Mouse (Mus musculus) spleen, adult 2 months (tissue): ENCODE results near the gene Madd.

Experiments used
- CTCF ChIP-seq: fragments of 200-500 bp; IDR thresholded peaks from 2 replicates; pipeline ENCODE4 v1.5.1; 2011; ENCODE audit warnings: mild to moderate bottlenecking, inconsistent platforms; ENCODE audit not compliant: insufficient read depth, insufficient read length, insufficient replicate concordance; ENCODE audit errors: extremely low read depth
- POLR2A ChIP-seq: fragments of 200-500 bp; IDR thresholded peaks from 2 replicates; pipeline ENCODE4 v1.6.1; 2011; ENCODE audit warnings: low read depth, low read length, inconsistent platforms

GRCm38 (mm10) chr2:91183711-91184405, at the start of gene Madd:
- TF ChIP-seq POLR2A (peak; percentile 34), CTCF (no peak)
